Mouse (Mus musculus) gastrocnemius, adult 8-10 months (tissue): ENCODE measurements around the gene Sec23ip. TPM values are rescaled to one million over a fixed set of nuclear protein-coding genes. Genes with fewer than 3 reads are reported as not detected.

Experiments
- DNase-seq, 2 experiments: peaks; one replicate each; pipeline ENCODE4 v3.0.0; 2022; ENCODE audit warnings: low spot score in 2 of 2
- microRNA-seq: library from miRNA; unstranded; fragments of <30 nt; microRNA quantifications from one replicate; pipeline ENCODE4 v1.2.0, GENCODE M21; 2022
- total RNA-seq, 4 experiments: library from RNA; stranded (reverse); gene quantifications; 2 replicates each; pipeline ENCODE4 v1.2.4; 2022

Sec23ip gene
- total RNA-seq, 4 experiments from 2014 or later, result 17.2 to 20.0 (median 17.8) TPM

GRCm38 (mm10) chr7:128779305-128779704 lies 34.6 kb downstream of the Sec23ip start:
- no peak for DNase-seq

- DNase-seq, result no peak
Measured at GRCm38 (mm10) chr7:128781846-128782245, 37.1 kb downstream of the Sec23ip start.

GRCm38 (mm10) chr7:128790045-128790444 lies 45.3 kb downstream of the Sec23ip start:
- no peak for DNase-seq

GRCm38 (mm10) chr7:128793464-128793863 lies 48.7 kb downstream of the Sec23ip start:
- no peak for DNase-seq

GRCm38 (mm10) chr7:128824986-128825563 lies 80.3 kb downstream of the Sec23ip start:
- DNase-seq, result no peak

- no peak for DNase-seq
Measured at GRCm38 (mm10) chr7:128832455-128833081, 87.8 kb downstream of the Sec23ip start.

- no peak for DNase-seq
Measured at GRCm38 (mm10) chr7:128833196-128833595, 88.5 kb downstream of the Sec23ip start.

Small RNA genes within 50 kb of the gene (microRNA-seq; reads per million reads assigned to microRNA genes)
- gene Gm25778, result not detected

Other genes with a start within 250 kb of the Sec23ip start
- 100 to 1,000 TPM; 114 to 137 (median 118) TPM for gene Bag3, start 221.3 kb upstream of the Sec23ip start, total RNA-seq
- gene Inpp5f, start 133.6 kb upstream of the Sec23ip start, total RNA-seq, result 1 to 10 TPM; 1.8 to 3.3 (median 2.4) TPM
- gene Mcmbp, start 4.4 kb upstream of the Sec23ip start, total RNA-seq, result 10 to 100 TPM; 14.2 to 16.2 (median 15.8) TPM